Mouse (Mus musculus) heart, postnatal 4 days (tissue): ENCODE data around the gene Cth. TPM values are rescaled to one million over a fixed set of nuclear protein-coding genes. Genes with fewer than 3 reads are reported as not detected.

Source experiments
- DNase-seq: peaks from one replicate; pipeline ENCODE4 v3.0.0; 2021
- total RNA-seq, 2 experiments: library from RNA; stranded (reverse); gene quantifications; 2 replicates each; pipeline ENCODE4 v1.2.3; 2021

Gene Cth
- total RNA-seq, 2 experiments from 2014 or later: 0.18 to 0.31 TPM

- DNase-seq: no peak
Observed at GRCm38 (mm10) chr3:157910262-157910661, 14.6 kb downstream of the Cth start.

- DNase-seq: no peak
Observed at GRCm38 (mm10) chr3:157908166-157908565, 16.7 kb downstream of the Cth start.

GRCm38 (mm10) chr3:157901721-157902120 lies 23.2 kb downstream of the Cth start:
- DNase-seq: no peak

GRCm38 (mm10) chr3:157899986-157900385 lies 24.9 kb downstream of the Cth start:
- no peak for DNase-seq

- no peak for DNase-seq
Observed at GRCm38 (mm10) chr3:157897645-157898044, 27.2 kb downstream of the Cth start.

GRCm38 (mm10) chr3:157891819-157892218 lies 33.1 kb downstream of the Cth start:
- DNase-seq: no peak

- no peak for DNase-seq
Observed at GRCm38 (mm10) chr3:157884081-157884643, 40.7 kb downstream of the Cth start.

GRCm38 (mm10) chr3:157883085-157883484 lies 41.8 kb downstream of the Cth start:
- no peak for DNase-seq

GRCm38 (mm10) chr3:157881992-157882391 lies 42.9 kb downstream of the Cth start:
- DNase-seq: no peak

- no peak for DNase-seq
Observed at GRCm38 (mm10) chr3:157880983-157881382, 43.9 kb downstream of the Cth start.

GRCm38 (mm10) chr3:157877847-157878246 lies 47.0 kb downstream of the Cth start:
- no peak for DNase-seq

- peak; percentile 47 for DNase-seq
Observed at GRCm38 (mm10) chr3:157876439-157877156, 48.3 kb downstream of the Cth start.

GRCm38 (mm10) chr3:157872897-157873296 lies 52.0 kb downstream of the Cth start:
- no peak for DNase-seq

- DNase-seq: no peak
Observed at GRCm38 (mm10) chr3:157867836-157868235, 57.0 kb downstream of the Cth start.

- no peak for DNase-seq
Observed at GRCm38 (mm10) chr3:157866251-157866650, 58.6 kb downstream of the Cth start.

GRCm38 (mm10) chr3:157865848-157866247 lies 59.0 kb downstream of the Cth start:
- DNase-seq: no peak

- no peak for DNase-seq
Observed at GRCm38 (mm10) chr3:157865431-157865830, 59.4 kb downstream of the Cth start.

GRCm38 (mm10) chr3:157852806-157853205 lies 72.1 kb downstream of the Cth start:
- no peak for DNase-seq

GRCm38 (mm10) chr3:157848503-157848902 lies 76.4 kb downstream of the Cth start:
- DNase-seq: peak; percentile 11

- no peak for DNase-seq
Observed at GRCm38 (mm10) chr3:157847338-157848284, 77.3 kb downstream of the Cth start.
